Mouse (Mus musculus) olfactory bulb, adult 2 months (tissue): Measurements from ENCODE around the gene Ppt2.

ENCODE experiments used
- CTCF ChIP-seq: fragments of 200-500 bp; IDR thresholded peaks from 2 replicates; pipeline ENCODE4 v1.5.1; 2012; ENCODE audit warnings: low read depth, mild to moderate bottlenecking, low read length, moderate library complexity; ENCODE audit not compliant: insufficient read depth
- POLR2A ChIP-seq: fragments of 200-500 bp; IDR thresholded peaks from 2 replicates; pipeline ENCODE4 v1.6.1; 2012; ENCODE audit warnings: mild to moderate bottlenecking, low read depth, low read length, moderate library complexity; ENCODE audit not compliant: insufficient read depth

DNA sequence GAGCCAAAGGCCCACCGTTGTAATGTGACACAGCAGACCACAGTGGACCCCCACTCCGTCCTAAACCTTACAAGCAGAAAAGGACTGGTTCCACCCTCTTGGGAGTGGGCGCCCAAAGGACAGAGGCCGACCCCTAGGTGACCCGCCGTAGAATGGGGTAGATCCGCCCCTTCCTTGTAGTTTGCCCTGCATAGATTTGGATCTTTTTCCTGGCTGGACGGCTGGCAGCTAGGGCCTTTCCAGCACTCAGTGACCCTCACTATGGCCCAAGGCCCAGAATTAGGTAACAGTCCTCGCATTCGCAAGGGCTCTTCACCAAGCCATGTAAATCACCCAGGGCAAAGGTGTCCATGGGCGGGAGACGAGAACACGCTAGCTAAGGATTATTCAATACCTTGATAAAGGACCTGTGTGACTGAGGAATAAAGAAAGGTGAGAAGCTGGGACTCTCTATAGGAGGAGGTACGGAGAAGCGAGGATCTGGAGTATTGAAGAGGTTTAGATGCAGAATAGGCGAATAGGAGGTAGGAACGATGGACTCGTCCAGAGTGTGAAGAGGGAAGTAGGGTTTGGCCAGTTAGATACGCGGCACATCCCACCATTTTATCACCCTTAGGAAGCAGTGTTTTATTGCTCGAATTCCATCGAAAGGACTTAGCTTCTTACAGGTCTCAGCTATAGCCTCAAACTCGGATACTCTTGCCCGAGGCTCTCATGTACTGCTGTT is 23.6 kb downstream of the Ppt2 start:
- TF ChIP-seq POLR2A (no peak), CTCF (no peak)
